Mouse (Mus musculus) CH12.LX (cell line): Measurements from ENCODE around the gene Arhgef19. TPM values are rescaled to one million over a fixed set of nuclear protein-coding genes. Genes with fewer than 3 reads are reported as not detected.

ENCODE experiments used
- DNase-seq: peaks from one replicate; pipeline ENCODE4 v3.0.0-alpha.2; 2013; ENCODE audit errors: extremely low read depth
- H3K27ac ChIP-seq: 2 replicates; pipeline ENCODE4 v1.5.1; 2012; ENCODE audit warnings: low read depth, mild to moderate bottlenecking, control low read depth, moderate library complexity; ENCODE audit not compliant: insufficient read depth
- H3K27me3 ChIP-seq: replicated peaks from 2 replicates; pipeline ENCODE3; 2012; ENCODE audit warnings: inconsistent platforms
- H3K36me3 ChIP-seq, 2 experiments: replicated peaks in 1 of 2; 2 replicates each; pipeline versions ENCODE3 to v1.6.1; 2012; ENCODE audit warnings: inconsistent platforms in 1 of 2, low read length in 1 of 2, mild to moderate bottlenecking in 1 of 2, mixed read lengths in 1 of 2, moderate library complexity in 1 of 2; ENCODE audit not compliant: control insufficient read depth in 1 of 2, insufficient read depth in 1 of 2
- H3K4me1 ChIP-seq, 2 experiments: 2 replicates each; pipeline ENCODE4 v1.6.1; 2012; ENCODE audit warnings: inconsistent platforms in 1 of 2, moderate library complexity in 1 of 2; ENCODE audit not compliant: insufficient read depth in 2 of 2, control insufficient read depth in 1 of 2
- H3K4me2 ChIP-seq: 2 replicates; pipeline ENCODE4 v1.6.1; 2012; ENCODE audit warnings: low read depth, mild to moderate bottlenecking, control low read depth; ENCODE audit not compliant: poor library complexity, insufficient read depth, severe bottlenecking
- H3K4me3 ChIP-seq, 3 experiments: fragments of 150-350 bp in 1 of 3; sonication (generic) in 1 of 3; replicated peaks in 1 of 3; 2 replicates each; pipeline versions ENCODE3 to v1.5.1; 2011 to 2012; ENCODE audit warnings: low read depth in 2 of 3, low read length in 2 of 3, mild to moderate bottlenecking in 2 of 3, moderate library complexity in 2 of 3, control low read depth in 1 of 3, improper control_type of control experiment in 1 of 3, inconsistent platforms in 1 of 3, mixed read lengths in 1 of 3; ENCODE audit not compliant: poor library complexity in 1 of 3
- H3K79me2 ChIP-seq: replicated peaks from 2 replicates; pipeline ENCODE4 v1.6.1; 2012; ENCODE audit warnings: mild to moderate bottlenecking, moderate library complexity; ENCODE audit not compliant: control insufficient read depth, poor library complexity, insufficient read depth, severe bottlenecking; ENCODE audit errors: extremely low read depth
- H3K9ac ChIP-seq: 2 replicates; pipeline ENCODE4 v1.6.1; 2012; ENCODE audit warnings: low read depth, mild to moderate bottlenecking, control low read depth, moderate library complexity; ENCODE audit not compliant: insufficient read depth
- H3K9me3 ChIP-seq: replicated peaks from 2 replicates; pipeline ENCODE3; 2012; ENCODE audit warnings: low read length, inconsistent platforms, mixed read lengths
- CHD1 ChIP-seq: IDR thresholded peaks from 2 replicates; pipeline ENCODE4 v1.6.1; 2012; ENCODE audit warnings: low read depth, low read length, improper control_type of control experiment, inconsistent platforms
- CTCF ChIP-seq, 2 experiments: IDR thresholded peaks in 1 of 2; conservative IDR thresholded peaks in 1 of 2; 2 replicates each; pipeline ENCODE4 v1.5.1; 2011 to 2012; ENCODE audit warnings: low read depth in 2 of 2, low read length in 2 of 2, improper control_type of control experiment in 1 of 2, inconsistent platforms in 1 of 2, mild to moderate bottlenecking in 1 of 2, moderate library complexity in 1 of 2
- ELF1 ChIP-seq: IDR thresholded peaks from 2 replicates; pipeline ENCODE4 v1.6.1; 2014; ENCODE audit warnings: low read depth, mild to moderate bottlenecking, inconsistent platforms, low read length, improper control_type of control experiment
- GABPA ChIP-seq: IDR thresholded peaks from 2 replicates; pipeline ENCODE4 v1.6.1; 2012; ENCODE audit warnings: low read depth, low read length, improper control_type of control experiment, inconsistent platforms; ENCODE audit not compliant: insufficient replicate concordance
- HCFC1 ChIP-seq: IDR thresholded peaks from 2 replicates; pipeline ENCODE4 v1.6.1; 2012; ENCODE audit warnings: low read depth, mild to moderate bottlenecking, inconsistent platforms, low read length, improper control_type of control experiment
- IRF4 ChIP-seq: IDR thresholded peaks from 2 replicates; pipeline ENCODE4 v1.6.1; 2014; ENCODE audit warnings: low read depth, mild to moderate bottlenecking, inconsistent platforms, low read length, improper control_type of control experiment
- JUN ChIP-seq: IDR thresholded peaks from 2 replicates; pipeline ENCODE4 v1.6.1; 2011; ENCODE audit warnings: low read depth, mild to moderate bottlenecking, low read length, improper control_type of control experiment, moderate library complexity; ENCODE audit not compliant: insufficient read depth
- KAT2A ChIP-seq: IDR thresholded peaks from 2 replicates; pipeline ENCODE4 v1.6.1; 2012; ENCODE audit warnings: low read length, improper control_type of control experiment, inconsistent platforms; ENCODE audit not compliant: insufficient replicate concordance
- MEF2A ChIP-seq: IDR thresholded peaks from 2 replicates; pipeline ENCODE4 v1.6.1; 2014; ENCODE audit warnings: low read depth, mild to moderate bottlenecking, inconsistent platforms, low read length, improper control_type of control experiment, borderline replicate concordance
- MXI1 ChIP-seq: IDR thresholded peaks from 2 replicates; pipeline ENCODE4 v1.6.1; 2011; ENCODE audit warnings: mild to moderate bottlenecking, low read depth, low read length, improper control_type of control experiment
- PAX5 ChIP-seq: IDR thresholded peaks from 2 replicates; pipeline ENCODE4 v1.6.1; 2012; ENCODE audit warnings: low read length, inconsistent platforms, mixed read lengths
- POLR2A ChIP-seq: IDR thresholded peaks from 2 replicates; pipeline ENCODE4 v1.6.1; 2011; ENCODE audit warnings: low read depth, mild to moderate bottlenecking, improper control_type of control experiment, low read length
- POLR2AphosphoS2 ChIP-seq: IDR thresholded peaks from 2 replicates; pipeline ENCODE4 v1.6.1; 2011; ENCODE audit warnings: low read depth, low read length, improper control_type of control experiment
- RAD21 ChIP-seq: IDR thresholded peaks from 2 replicates; pipeline ENCODE4 v1.6.1; 2011; ENCODE audit warnings: low read depth, mild to moderate bottlenecking, low read length, improper control_type of control experiment, moderate library complexity
- SIN3A ChIP-seq: IDR thresholded peaks from 2 replicates; pipeline ENCODE4 v1.6.1; 2012; ENCODE audit warnings: low read length, improper control_type of control experiment, inconsistent platforms
- TCF12 ChIP-seq: IDR thresholded peaks from 2 replicates; pipeline ENCODE4 v1.6.1; 2014; ENCODE audit warnings: low read depth, mild to moderate bottlenecking, inconsistent platforms, low read length, improper control_type of control experiment
- USF2 ChIP-seq: conservative IDR thresholded peaks from 2 replicates; pipeline ENCODE4 v1.6.1; 2011; ENCODE audit warnings: low read depth, low read length, improper control_type of control experiment
- ZC3H11A ChIP-seq: IDR thresholded peaks from 2 replicates; pipeline ENCODE4 v1.6.1; 2012; ENCODE audit warnings: low read depth, mild to moderate bottlenecking, inconsistent platforms, low read length, improper control_type of control experiment
- ZKSCAN1 ChIP-seq: IDR thresholded peaks from 2 replicates; pipeline ENCODE4 v1.6.1; 2012; ENCODE audit warnings: low read depth, inconsistent platforms, low read length, improper control_type of control experiment, borderline replicate concordance
- ZNF384 ChIP-seq: IDR thresholded peaks from 2 replicates; pipeline ENCODE4 v1.6.1; 2012; ENCODE audit warnings: low read depth, low read length, improper control_type of control experiment, inconsistent platforms
- dilution Hi-C: fragments of 300-500 bp; cut with MboI; formaldehyde crosslinking; loops from 2 replicates; pipeline ENCODE4 v1.14.3; 2020; ENCODE audit warnings: low sequenced_read_pairs; ENCODE audit not compliant: extremely low pct_unique_long_range_greater_than_20kb, extremely low pct_ligation_motif_present
- in situ Hi-C: fragments of 300-500 bp; cut with MboI; formaldehyde crosslinking; loops from 3 replicates; pipeline ENCODE4 v1.14.3; 2019; ENCODE audit warnings: low sequenced_read_pairs, low pct_ligation_motif_present, low pct_unique_long_range_greater_than_20kb, mixed read lengths
- polyA plus RNA-seq: library from polyadenylated mRNA; unstranded; fragments of >175 nt; gene quantifications from 2 replicates; pipeline ENCODE4 v1.2.1, GENCODE M21; 2012; ENCODE audit warnings: low read depth; ENCODE audit not compliant: insufficient read length
- total RNA-seq, 2 experiments: library from RNA; depleted of rRNA; stranded (reverse); fragments of 300-350 nt in 1 of 2; fragments of >200 nt in 1 of 2; gene quantifications; 2 replicates each; pipeline ENCODE4 v1.2.3; 2012 to 2014

Gene Arhgef19
- total and polyA plus RNA-seq, 3 experiments: 0.19 to 0.21 TPM; not detected in 1

DNA sequence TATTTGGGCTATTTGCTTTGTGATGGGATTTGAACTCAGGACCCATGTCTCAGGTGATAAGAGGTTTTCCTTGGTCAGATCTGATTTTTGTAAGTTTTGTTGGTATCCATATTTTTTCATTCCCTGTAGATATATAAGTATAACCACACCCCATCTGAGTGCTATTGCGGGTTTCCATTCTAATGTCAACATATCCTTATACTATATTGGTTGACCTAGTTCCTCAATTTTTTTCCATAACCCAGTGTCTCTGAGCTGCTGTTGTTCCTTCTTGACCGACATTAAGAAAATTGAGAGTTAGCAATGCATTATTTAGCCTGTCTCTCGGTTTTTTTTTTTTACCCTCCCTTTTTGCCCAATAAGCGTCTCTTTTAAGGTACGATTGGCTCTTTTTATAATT is 16.5 kb upstream of the Arhgef19 start:
- H3K4me2 ChIP-seq: no peak overlapping the region
- no peaks in the 10 kb centered on the region for H3K27me3 ChIP-seq
- no peaks in the 10 kb centered on the region for H3K4me1 ChIP-seq
- no peak overlapping the region for H3K27ac ChIP-seq
- no peak for DNase-seq
- dilution Hi-C loops: no loop called here
- TF ChIP-seq SIN3A (no peak), GABPA (no peak), ELF1 (no peak), MEF2A (no peak), RAD21 (no peak), ZKSCAN1 (no peak), POLR2A (no peak), MXI1 (no peak), ZC3H11A (no peak), ZNF384 (no peak), KAT2A (no peak), POLR2AphosphoS2 (no peak), PAX5 (no peak)
- TF ChIP-seq, all 38 proteins: peak for 0
- H3K4me3 ChIP-seq: no peak overlapping the region
- H3K9me3 ChIP-seq: peaks cover 3% of the 10 kb centered on the region
- no peak overlapping the region for H3K9ac ChIP-seq
- in situ Hi-C loops: no loop called here
- no peaks in the 10 kb centered on the region for H3K79me2 ChIP-seq
- peaks cover 13 to 38% of the 10 kb centered on the region in 2 experiments for H3K36me3 ChIP-seq

DNA sequence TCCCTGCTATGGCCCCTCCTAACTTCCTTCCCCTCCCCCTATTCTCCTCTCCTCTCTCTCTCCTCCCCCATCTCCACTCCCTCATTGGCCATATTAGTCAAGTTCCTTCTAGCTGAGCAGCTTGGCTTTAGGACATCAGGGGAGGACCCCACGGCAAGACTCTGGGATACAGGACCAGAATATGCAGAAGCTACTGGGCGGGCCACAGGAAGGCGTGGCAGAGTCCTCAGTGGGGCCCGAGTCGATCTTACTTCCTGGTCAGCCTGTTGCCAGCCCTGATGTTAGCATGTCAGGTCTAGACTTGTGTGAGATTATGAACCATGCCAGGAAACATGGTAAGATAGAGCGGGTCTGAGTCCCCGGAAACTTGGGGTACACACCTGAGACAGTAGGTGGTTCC is 10.6 kb upstream of the Arhgef19 start:
- dilution Hi-C loops (no loop called here), in situ Hi-C loops (no loop called here)
- no peaks in the 10 kb centered on the region for H3K79me2 ChIP-seq
- peaks cover 34% of the 10 kb centered on the region for H3K27me3 ChIP-seq
- TF ChIP-seq JUN: no peak
- H3K4me1 ChIP-seq: peaks cover 0 to 5% of the 10 kb centered on the region in 2 experiments; a peak in 1 of 4 replicates
- no peak overlapping the region for H3K27ac ChIP-seq
- DNase-seq: no peak
- H3K9ac ChIP-seq: no peak overlapping the region
- peaks cover 2% of the 10 kb centered on the region for H3K9me3 ChIP-seq
- peaks cover 0 to 7% of the 10 kb centered on the region in 2 experiments for H3K36me3 ChIP-seq
- H3K4me3 ChIP-seq: no peak overlapping the region
- no peak overlapping the region for H3K4me2 ChIP-seq

DNA sequence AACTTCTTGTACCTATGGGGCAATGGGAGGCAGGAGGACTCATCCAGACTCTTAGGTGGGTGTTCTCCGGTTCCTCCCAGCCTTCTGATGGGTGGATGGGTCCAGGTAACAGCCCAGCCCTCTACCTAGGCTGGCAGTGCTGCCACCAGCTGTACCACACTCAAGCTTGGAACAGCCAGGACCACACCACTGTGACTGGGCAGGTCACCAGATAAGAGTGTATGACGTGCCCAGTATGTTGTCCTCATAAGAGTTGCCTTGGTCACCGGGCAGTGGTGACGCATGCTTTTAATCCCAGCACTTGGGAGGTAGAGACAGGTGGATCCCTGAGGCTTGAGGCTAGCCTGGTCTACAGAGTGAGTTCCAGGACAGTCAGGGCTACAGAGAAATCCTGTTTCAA is 6.1 kb upstream of the Arhgef19 start:
- H3K27me3 ChIP-seq: peaks cover 64% of the 10 kb centered on the region
- no peak overlapping the region for H3K4me3 ChIP-seq
- no peaks in the 10 kb centered on the region for H3K79me2 ChIP-seq
- H3K9ac ChIP-seq: no peak overlapping the region
- TF ChIP-seq KAT2A (no peak), HCFC1 (no peak), SIN3A (no peak), MEF2A (no peak), POLR2A (no peak), USF2 (no peak), MXI1 (no peak), CHD1 (no peak), ZC3H11A (no peak), CTCF (conservative IDR thresholded peaks at IDR 0.05 in 1 of 2, IDR thresholded peaks at IDR 0.05 in 1 of 2; ENCODE audit: low read depth in 2 of 2, low read length in 2 of 2) (no peak), TCF12 (no peak), IRF4 (no peak), POLR2AphosphoS2 (no peak)
- no peak for DNase-seq
- H3K4me2 ChIP-seq: no peak overlapping the region
- no peak overlapping the region for H3K27ac ChIP-seq
- in situ Hi-C loops: no loop called here
- peaks cover 0 to 5% of the 10 kb centered on the region in 2 experiments; a peak in 1 of 4 replicates for H3K4me1 ChIP-seq
- dilution Hi-C loops: no loop called here
- H3K36me3 ChIP-seq: no peaks in the 10 kb centered on the region
- H3K9me3 ChIP-seq: peaks cover 2% of the 10 kb centered on the region
